Mouse (Mus musculus) hindbrain, embryonic 14.5 days (tissue): Measurements from ENCODE around the gene Acadl. TPM values are rescaled to one million over a fixed set of nuclear protein-coding genes. Genes with fewer than 3 reads are reported as not detected.

Experiments used
- ATAC-seq: fragments of 200-750 bp; cut with Nextera tagmentation; 2 replicates; pipeline ENCODE4 v1.8.0; 2017; ENCODE audit warnings: moderate number of reproducible peaks, mild to moderate bottlenecking, moderate TSS enrichment, moderate library complexity; ENCODE audit not compliant: low FRiP score
- DNase-seq: peaks from one replicate; pipeline ENCODE4 v3.0.0-alpha.2; 2015; ENCODE audit warnings: low spot score
- H3K27ac ChIP-seq: fragments of 300-500 bp; sonication (generic); 2 replicates; pipeline ENCODE4 v1.5.1; 2014; ENCODE audit warnings: mild to moderate bottlenecking, moderate library complexity
- H3K27me3 ChIP-seq: fragments of 300-500 bp; sonication (generic); 2 replicates; pipeline ENCODE4 v1.6.1; 2014; ENCODE audit warnings: mild to moderate bottlenecking, low read length, mixed read lengths; ENCODE audit not compliant: control insufficient read depth, insufficient read depth
- H3K36me3 ChIP-seq: fragments of 300-500 bp; sonication (generic); replicated peaks from 2 replicates; pipeline ENCODE4 v1.6.1; 2014; ENCODE audit not compliant: control insufficient read depth, insufficient read depth
- H3K4me1 ChIP-seq: fragments of 300-500 bp; sonication (generic); replicated peaks from 2 replicates; pipeline ENCODE4 v1.6.1; 2014; ENCODE audit warnings: antibody characterized with exemption, low read length, mixed read lengths; ENCODE audit not compliant: control insufficient read depth, insufficient read depth
- H3K4me2 ChIP-seq: fragments of 300-500 bp; sonication (generic); replicated peaks from 2 replicates; pipeline ENCODE4 v1.6.1; 2014; ENCODE audit warnings: mild to moderate bottlenecking, moderate library complexity
- H3K4me3 ChIP-seq: fragments of 300-500 bp; sonication (generic); replicated peaks from 2 replicates; pipeline ENCODE4 v1.5.1; 2014; ENCODE audit warnings: mild to moderate bottlenecking, low read length
- H3K9ac ChIP-seq: fragments of 300-500 bp; sonication (generic); 2 replicates; pipeline ENCODE4 v1.6.1; 2014
- H3K9me3 ChIP-seq: fragments of 300-500 bp; sonication (generic); 2 replicates; pipeline ENCODE4 v1.6.1; 2016; ENCODE audit warnings: low read length; ENCODE audit not compliant: control insufficient read depth
- WGBS: fragments of 180-500 bp; shearing (Covaris S2); extraction: QIAGEN DNeasy Blood & Tissue Kit; methylation state at CpG from one replicate; pipeline ENCODE4 v1.1.7; 2014; 5-methylcytosine and 5-hydroxymethylcytosine counted together
- polyA plus RNA-seq: library from polyadenylated mRNA; unstranded; fragments of >200 nt; fragmentation: Nextera tagmentation; extraction: Ambion mirVana; gene quantifications from 2 replicates; pipeline ENCODE4 v1.2.1, GENCODE M21; 2014

Gene Acadl
- polyA plus RNA-seq, 1 experiment from 2014 or later: 59.5 TPM

DNA sequence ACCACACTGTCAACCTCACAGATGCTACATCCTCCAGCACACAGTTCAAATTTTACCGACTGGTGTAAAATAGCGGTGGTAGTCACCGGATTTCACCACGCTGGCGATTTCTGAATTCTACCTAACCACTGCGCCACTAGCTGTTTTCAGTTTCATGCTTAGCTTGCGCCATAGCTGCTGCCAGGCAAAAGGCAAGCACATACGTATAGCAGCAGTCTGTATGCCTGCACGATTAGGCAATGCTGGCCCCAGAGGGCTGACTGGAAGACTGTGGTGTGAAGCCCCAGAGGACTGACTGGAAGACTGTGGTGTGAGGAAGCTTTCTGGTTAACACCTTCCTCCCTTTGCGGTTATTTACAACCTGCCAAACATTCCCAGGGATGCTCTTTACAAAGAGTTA is 21.1 kb downstream of the Acadl start:
- H3K4me1 ChIP-seq: no peaks in the 10 kb centered on the region
- H3K36me3 ChIP-seq: 0 out of 2 replicates have a peak, but pooled peaks cover 7% of the 10 kb centered on the region
- no peak for ATAC-seq
- no peak overlapping the region for H3K4me2 ChIP-seq
- H3K27ac ChIP-seq: no peak overlapping the region
- no peak overlapping the region for H3K4me3 ChIP-seq
- H3K27me3 ChIP-seq: no peaks in the 10 kb centered on the region
- no peak overlapping the region for H3K9ac ChIP-seq
- no peaks in the 10 kb centered on the region for H3K9me3 ChIP-seq
- 77% methylated on average over 10 of the region's 10 CpGs for WGBS
- no peak for DNase-seq

DNA sequence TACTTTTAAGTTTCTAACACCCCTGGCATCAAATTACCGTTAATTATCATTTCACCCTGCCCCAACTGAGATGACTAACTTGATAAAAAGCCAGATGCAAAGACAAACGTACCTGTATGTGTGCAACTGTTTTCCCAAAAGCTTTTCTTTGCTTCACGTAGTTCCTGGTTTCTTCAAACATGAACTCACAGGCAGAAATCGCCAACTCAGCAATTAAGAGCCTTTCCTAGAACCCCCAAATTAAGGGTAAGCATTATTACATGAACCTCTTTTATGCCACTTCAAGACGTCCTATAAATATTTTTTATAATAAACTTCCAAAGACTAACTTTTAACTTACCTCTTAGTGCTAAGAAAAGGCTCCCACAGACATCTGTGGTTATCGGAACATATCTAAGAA is 21.6 kb downstream of the Acadl start:
- DNase-seq (no peak), ATAC-seq (no peak)
- Histone ChIP-seq H3K4me1 (no peaks in the 10 kb centered on the region), H3K4me2 (no peak overlapping the region), H3K4me3 (no peak overlapping the region), H3K27me3 (no peaks in the 10 kb centered on the region), H3K36me3 (0 out of 2 replicates have a peak, but pooled peaks cover 7% of the 10 kb centered on the region), H3K27ac (no peak overlapping the region), H3K9ac (no peak overlapping the region), H3K9me3 (no peaks in the 10 kb centered on the region)
- 91% methylated on average over 6 of the region's 6 CpGs for WGBS

DNA sequence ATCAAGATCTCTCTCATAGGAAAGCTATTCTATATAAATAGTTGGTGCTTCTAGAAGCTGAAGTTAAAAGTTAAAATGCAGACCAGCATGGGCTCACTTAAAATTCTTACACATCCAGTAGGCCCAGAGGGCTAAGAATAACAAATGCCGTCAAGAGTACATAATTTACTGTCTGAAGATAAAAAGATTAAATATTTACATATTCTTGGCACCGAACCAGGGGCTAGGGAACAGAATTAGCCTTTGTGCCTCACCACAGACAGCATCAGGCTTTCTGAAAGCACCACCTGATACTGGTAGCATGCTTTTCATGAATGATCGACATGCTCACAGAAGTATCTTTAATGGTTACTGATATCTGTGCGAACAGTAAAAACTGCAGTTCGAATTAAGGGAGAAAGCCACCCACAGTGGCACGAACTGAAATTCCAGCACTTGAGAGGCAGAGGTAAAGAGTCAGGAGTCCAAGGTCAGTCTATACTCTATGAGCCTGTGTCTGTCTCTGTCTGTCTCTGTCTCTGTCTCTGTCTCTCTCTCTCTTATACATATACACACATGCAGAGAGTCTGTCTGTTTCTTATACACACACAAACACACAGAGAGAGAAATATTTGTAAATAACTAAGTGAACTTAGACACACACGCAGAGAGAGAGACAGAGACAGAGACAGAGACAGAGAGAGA is 23.2 kb downstream of the Acadl start:
- Histone ChIP-seq H3K4me1 (no peaks in the 10 kb centered on the region), H3K27ac (no peak overlapping the region), H3K27me3 (no peaks in the 10 kb centered on the region), H3K36me3 (0 out of 2 replicates have a peak, but pooled peaks cover 7% of the 10 kb centered on the region), H3K9ac (no peak overlapping the region), H3K4me2 (no peak overlapping the region), H3K4me3 (no peak overlapping the region), H3K9me3 (no peaks in the 10 kb centered on the region)
- ATAC-seq (no peak), DNase-seq (no peak)
- 84% methylated on average over 7 of the region's 7 CpGs for WGBS

DNA sequence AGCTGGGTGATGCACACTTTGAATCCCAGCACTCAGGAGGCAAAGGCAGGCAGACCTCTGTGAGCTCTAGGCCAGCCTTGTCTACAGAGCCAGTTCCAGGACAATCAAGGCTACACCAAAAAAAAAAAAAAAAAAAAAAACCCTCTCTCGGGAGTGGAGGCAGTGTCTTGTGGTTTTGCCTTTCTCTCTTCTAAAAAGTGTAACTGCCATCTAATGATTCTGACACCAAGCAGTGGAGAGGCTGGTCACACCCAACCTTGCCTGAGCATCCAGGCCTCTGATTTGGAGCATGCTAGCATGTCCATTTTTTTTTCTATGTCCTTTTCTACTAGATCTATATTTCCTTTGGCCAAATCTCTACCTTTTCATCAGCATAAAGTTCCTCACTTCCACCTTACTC is 23.9 kb downstream of the Acadl start:
- H3K27ac ChIP-seq: no peak overlapping the region
- no peak overlapping the region for H3K4me2 ChIP-seq
- WGBS: 60% methylated on average over 1 of the region's 1 CpGs
- H3K4me1 ChIP-seq: no peaks in the 10 kb centered on the region
- no peaks in the 10 kb centered on the region for H3K9me3 ChIP-seq
- H3K27me3 ChIP-seq: no peaks in the 10 kb centered on the region
- no peak overlapping the region for H3K4me3 ChIP-seq
- ATAC-seq (no peak), DNase-seq (no peak)
- no peak overlapping the region for H3K9ac ChIP-seq
- H3K36me3 ChIP-seq: 0 out of 2 replicates have a peak, but pooled peaks cover 7% of the 10 kb centered on the region

DNA sequence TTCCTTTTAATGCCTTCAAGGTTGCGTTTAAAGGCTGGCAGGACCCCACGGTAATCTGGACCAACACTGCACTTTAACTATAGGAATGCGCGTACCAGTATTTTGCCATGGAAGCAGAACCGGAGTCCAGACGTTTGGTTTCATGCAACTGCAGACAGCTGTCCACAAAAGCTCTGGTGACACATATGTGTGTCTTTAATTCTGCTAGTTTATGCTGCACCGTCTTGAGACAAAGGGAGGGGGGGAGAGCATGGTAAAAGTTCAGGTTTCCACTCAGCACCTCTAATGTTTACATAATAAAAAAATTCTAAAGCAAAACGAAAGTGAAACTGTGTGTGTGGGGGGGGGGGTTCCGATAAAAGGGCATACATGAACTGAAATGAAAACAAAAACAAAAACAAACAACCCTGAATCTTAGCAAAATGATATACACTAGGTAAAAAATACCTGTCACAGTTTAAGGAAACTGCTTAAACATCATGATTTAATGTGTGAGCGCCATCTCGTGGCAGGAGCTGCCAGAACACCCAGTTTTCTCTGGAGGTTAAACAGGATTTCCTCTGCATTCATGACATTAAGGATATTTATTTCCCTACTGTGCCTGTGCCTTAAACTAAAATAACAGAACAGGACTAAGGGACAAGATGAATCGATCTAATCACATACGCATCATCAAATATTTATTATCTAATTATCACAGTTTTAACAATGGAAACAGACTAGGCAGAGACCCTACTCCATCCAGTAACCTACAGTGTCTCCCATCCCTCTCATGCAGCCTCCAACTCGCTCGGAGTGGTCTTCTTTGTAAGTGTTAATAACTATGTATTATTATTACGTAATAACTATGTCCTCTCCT is 24.7 kb downstream of the Acadl start:
- ATAC-seq: no peak
- Histone ChIP-seq H3K36me3 (0 out of 2 replicates have a peak, but pooled peaks cover 7% of the 10 kb centered on the region), H3K27ac (no peak overlapping the region), H3K9ac (no peak overlapping the region), H3K4me1 (no peaks in the 10 kb centered on the region), H3K27me3 (no peaks in the 10 kb centered on the region), H3K9me3 (no peaks in the 10 kb centered on the region), H3K4me2 (no peak overlapping the region), H3K4me3 (no peak overlapping the region)
- peak; percentile 92 for DNase-seq
- WGBS: 58% methylated on average over 16 of the region's 16 CpGs

DNA sequence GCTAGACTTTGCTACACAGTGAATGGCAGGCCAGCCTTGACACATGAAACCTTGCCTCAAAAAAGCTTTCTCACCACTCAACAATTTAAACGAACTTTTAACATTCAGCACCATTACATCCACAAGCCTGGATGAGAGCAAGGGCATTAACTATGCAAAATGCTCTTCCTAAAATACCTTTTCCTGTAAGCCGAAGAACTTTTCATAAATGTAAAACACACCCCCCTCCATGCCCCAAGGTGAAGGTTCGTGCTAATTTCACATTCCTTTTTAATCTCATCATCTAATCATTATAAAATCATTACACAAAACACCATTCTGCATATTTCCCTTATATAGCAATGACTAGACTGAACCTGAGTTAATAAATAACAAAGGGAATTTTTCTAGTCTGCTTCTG is 25.9 kb downstream of the Acadl start:
- Histone ChIP-seq H3K9ac (no peak overlapping the region), H3K36me3 (0 out of 2 replicates have a peak, but pooled peaks cover 7% of the 10 kb centered on the region), H3K4me1 (no peaks in the 10 kb centered on the region), H3K4me2 (no peak overlapping the region), H3K27me3 (no peaks in the 10 kb centered on the region), H3K9me3 (no peaks in the 10 kb centered on the region), H3K4me3 (no peak overlapping the region), H3K27ac (no peak overlapping the region)
- ATAC-seq: no peak
- DNase-seq: no peak
- 81% methylated on average over 3 of the region's 3 CpGs for WGBS

DNA sequence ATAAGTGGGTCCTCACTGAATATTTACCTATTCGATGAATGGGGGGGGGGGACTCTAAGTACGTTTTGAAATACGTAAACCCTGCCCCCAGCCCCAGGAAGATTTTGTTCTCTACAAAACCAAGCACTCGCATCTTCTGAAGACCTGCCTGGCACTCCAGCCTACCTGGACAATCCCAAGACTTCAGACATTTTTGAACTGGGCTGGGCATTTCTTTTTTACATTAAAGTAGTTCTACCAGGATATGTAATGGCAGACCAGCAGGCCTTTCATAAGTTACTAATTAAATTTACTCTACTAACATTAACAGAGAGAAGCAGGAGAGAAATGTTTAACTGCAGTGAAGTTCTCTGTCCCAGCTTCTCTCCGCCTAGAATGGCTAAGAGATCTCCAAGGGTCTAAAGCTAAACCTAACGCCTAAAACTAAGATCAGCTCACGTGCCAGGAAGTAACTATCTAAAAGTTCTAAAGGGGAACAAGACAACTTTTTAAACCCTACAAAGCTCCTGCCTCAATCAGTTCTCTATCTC is 30.4 kb downstream of the Acadl start:
- no peak overlapping the region for H3K9ac ChIP-seq
- H3K4me1 ChIP-seq: no peaks in the 10 kb centered on the region
- H3K27me3 ChIP-seq: no peaks in the 10 kb centered on the region
- DNase-seq: no peak
- no peaks in the 10 kb centered on the region for H3K9me3 ChIP-seq
- no peak for ATAC-seq
- H3K4me3 ChIP-seq: no peak overlapping the region
- WGBS: 86% methylated on average over 7 of the region's 7 CpGs
- H3K27ac ChIP-seq: no peak overlapping the region
- H3K4me2 ChIP-seq: no peak overlapping the region
- no peaks in the 10 kb centered on the region for H3K36me3 ChIP-seq

DNA sequence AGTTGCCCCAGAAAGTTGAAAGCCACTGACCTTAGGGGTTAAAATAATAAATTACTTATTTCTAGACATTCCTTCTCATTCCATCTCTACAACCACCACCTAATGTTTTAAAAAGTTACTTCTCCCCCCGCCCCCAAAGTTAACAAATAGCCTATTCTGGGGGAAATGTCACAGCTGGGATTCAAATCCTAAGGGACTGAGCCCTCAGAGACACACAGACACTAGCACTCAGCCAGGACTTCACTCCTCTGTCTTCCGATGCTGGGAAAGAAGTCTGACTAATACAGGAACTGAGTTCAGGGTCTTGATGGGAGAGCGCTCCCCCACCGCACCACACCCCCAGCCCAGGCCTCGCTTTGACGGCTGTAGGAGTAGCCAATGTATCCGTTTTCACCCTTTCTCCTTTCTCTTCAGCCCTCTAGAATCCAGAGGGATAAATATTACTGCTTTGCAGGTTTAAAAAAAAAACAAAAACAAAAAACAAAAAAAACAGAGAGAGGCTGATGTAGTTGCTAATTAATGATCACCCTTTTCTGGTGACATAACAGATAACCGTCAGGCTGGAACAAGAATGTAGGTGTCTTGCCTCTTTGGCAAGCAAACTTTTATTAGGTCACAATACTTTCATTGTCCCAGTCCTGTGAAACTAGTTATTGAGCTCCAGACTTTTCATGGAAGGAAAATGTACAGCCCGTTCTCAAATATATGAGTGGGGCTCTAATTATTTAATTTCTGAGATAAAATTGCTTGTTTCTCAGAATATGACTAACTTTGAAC is 31.1 kb downstream of the Acadl start:
- H3K36me3 ChIP-seq: no peaks in the 10 kb centered on the region
- no peak overlapping the region for H3K9ac ChIP-seq
- no peak overlapping the region for H3K4me3 ChIP-seq
- no peaks in the 10 kb centered on the region for H3K27me3 ChIP-seq
- ATAC-seq: no peak
- no peak overlapping the region for H3K27ac ChIP-seq
- no peaks in the 10 kb centered on the region for H3K4me1 ChIP-seq
- WGBS: 74% methylated on average over 9 of the region's 9 CpGs
- no peak for DNase-seq
- no peak overlapping the region for H3K4me2 ChIP-seq
- no peaks in the 10 kb centered on the region for H3K9me3 ChIP-seq
